Mouse (Mus musculus) skeletal muscle tissue, adult 2 months (tissue): ENCODE results near the gene Vps9d1.
"Not testable (repeated sequence)": the region's sequence is repeated elsewhere in the genome, so short reads cannot be mapped to it uniquely, and the experiment has no call there.

ENCODE experiments used
- DNase-seq: peaks from one replicate; pipeline ENCODE4 v3.0.0-alpha.2; 2012; ENCODE audit warnings: low read depth, low spot score

The Vps9d1 gene

GRCm38 (mm10) chr8:123253451-123254098, 573 bp downstream of the Vps9d1 start:
- no peak for DNase-seq

GRCm38 (mm10) chr8:123252925-123253324, 1.2 kb downstream of the Vps9d1 start:
- no peak for DNase-seq

GRCm38 (mm10) chr8:123250940-123251339, 3.2 kb downstream of the Vps9d1 start:
- DNase-seq: no peak

- DNase-seq: no peak
Measured at GRCm38 (mm10) chr8:123248596-123248995, 5.6 kb downstream of the Vps9d1 start.

- DNase-seq: no peak
Measured at GRCm38 (mm10) chr8:123247748-123248147, 6.4 kb downstream of the Vps9d1 start.

- no peak for DNase-seq
Measured at GRCm38 (mm10) chr8:123245543-123245942, 8.6 kb downstream of the Vps9d1 start.

- no peak for DNase-seq
Measured at GRCm38 (mm10) chr8:123244382-123244781, 9.8 kb downstream of the Vps9d1 start.

GRCm38 (mm10) chr8:123243053-123243452, 11.1 kb downstream of the Vps9d1 start:
- no peak for DNase-seq

GRCm38 (mm10) chr8:123242107-123242923, 11.8 kb downstream of the Vps9d1 start:
- DNase-seq: no peak

GRCm38 (mm10) chr8:123239398-123239797, 14.8 kb downstream of the Vps9d1 start:
- DNase-seq: no peak

- peak; percentile 59 for DNase-seq
Measured at GRCm38 (mm10) chr8:123235520-123236497, 18.3 kb downstream of the Vps9d1 start, which contains the start of gene Spata2l. Gene Spata2l (minus strand): TSS chr8:123236233.

GRCm38 (mm10) chr8:123234918-123235519, 19.1 kb downstream of the Vps9d1 start:
- no peak for DNase-seq

- no peak for DNase-seq
Measured at GRCm38 (mm10) chr8:123233760-123234159, 20.4 kb downstream of the Vps9d1 start.

- no peak for DNase-seq
Measured at GRCm38 (mm10) chr8:123233300-123233699, 20.8 kb downstream of the Vps9d1 start.

- no peak for DNase-seq
Measured at GRCm38 (mm10) chr8:123232553-123232952, 21.6 kb downstream of the Vps9d1 start.

GRCm38 (mm10) chr8:123231742-123232141, 22.4 kb downstream of the Vps9d1 start:
- DNase-seq: no peak

GRCm38 (mm10) chr8:123230326-123230725, 23.8 kb downstream of the Vps9d1 start:
- DNase-seq: not testable (repeated sequence)

- no peak for DNase-seq
Measured at GRCm38 (mm10) chr8:123228416-123228815, 25.7 kb downstream of the Vps9d1 start.

GRCm38 (mm10) chr8:123224278-123225266, 29.6 kb downstream of the Vps9d1 start, which contains the start of gene Cdk10:
Gene Cdk10 (plus strand): TSS chr8:123224842.
- DNase-seq: peak; percentile 86

- no peak for DNase-seq
Measured at GRCm38 (mm10) chr8:123220917-123221316, 33.2 kb downstream of the Vps9d1 start.
